Mouse (Mus musculus): Measurements from ENCODE around the gene Batf2. TPM values are rescaled to one million over a fixed set of nuclear protein-coding genes. Genes with fewer than 3 reads are reported as not detected.

The Batf2 gene
- polyA plus RNA-seq, 1 experiment from 2014 or later = 0.15 TPM

DNA sequence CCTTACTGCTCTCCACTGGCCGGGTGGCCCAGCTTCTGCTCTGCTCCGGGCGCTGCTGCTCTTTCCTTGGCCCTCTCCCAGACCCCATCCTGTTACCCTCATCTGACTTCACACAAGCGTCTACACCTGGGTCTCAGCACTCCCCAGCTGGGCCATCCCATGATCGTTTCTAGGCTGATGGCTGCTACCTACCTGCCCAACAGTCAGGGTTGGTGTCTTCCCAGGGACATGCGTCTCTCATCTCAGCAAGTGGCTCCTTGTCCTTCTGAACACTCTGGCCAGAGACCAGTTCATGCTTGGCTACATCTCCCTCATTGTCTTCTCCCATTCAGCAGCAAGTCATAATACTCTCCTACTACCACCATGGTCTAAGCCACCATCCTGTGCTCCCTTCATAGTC, 1.1 kb upstream of the Batf2 start:
- Histone ChIP-seq H3K4me2 (peak overlapping the region; percentile 95), H3K4me1 (peaks cover 33% of the 10 kb centered on the region), H3K9me3 (replicated peaks) (no peaks in the 10 kb centered on the region), H3K9ac (peak overlapping the region; percentile 85), H3K27ac (peak overlapping the region; percentile 97), H3K36me3 (peaks cover 34% of the 10 kb centered on the region), H3K4me3 (peak overlapping the region; percentile 75), H3K27me3 (replicated peaks) (no peaks in the 10 kb centered on the region; the same call in 1 of the 2 replicates)
- ATAC-seq = no peak
- 87% methylated on average over 6 of the region's 6 CpGs for WGBS (ENCODE audit: insufficient replicate concordance)

- no peak for ATAC-seq
- Histone ChIP-seq H3K4me1 (peaks cover 30% of the 10 kb centered on the region), H3K4me2 (peak overlapping the region; percentile 95), H3K9ac (peak overlapping the region; percentile 85), H3K4me3 (peak overlapping the region; percentile 75), H3K27me3 (replicated peaks) (peaks cover 6% of the 10 kb centered on the region; the same call in 1 of the 2 replicates), H3K36me3 (peaks cover 28% of the 10 kb centered on the region), H3K9me3 (replicated peaks) (no peaks in the 10 kb centered on the region), H3K27ac (peak overlapping the region; percentile 97)
- WGBS (ENCODE audit: insufficient replicate concordance) = 7% methylated on average over 16 of the region's 16 CpGs
These were observed 457 bp upstream of the Batf2 start for GRCm38 (mm10) chr19:6140374-6140677.

DNA sequence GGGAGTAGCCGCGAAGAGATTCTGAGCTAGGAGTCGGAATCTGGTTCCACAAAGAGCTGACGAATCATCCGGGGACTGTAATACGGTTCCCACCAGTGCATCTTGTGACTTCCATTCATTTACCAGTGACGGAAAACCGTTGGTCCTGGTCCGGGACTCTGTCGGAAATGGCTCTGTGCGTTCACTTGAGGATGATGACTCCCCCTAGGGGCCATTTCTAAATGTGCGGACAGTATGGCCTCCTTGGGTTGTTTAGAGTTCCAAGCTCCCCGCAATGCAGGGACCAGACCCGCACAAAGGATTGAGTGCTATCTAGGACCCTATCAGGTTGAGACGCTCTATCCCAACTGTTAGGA, 589 bp downstream of the Batf2 start, which contains the start of gene Arl2:
TSS of gene Arl2 (minus strand) at position 155 of the 356 bp plus-strand sequence.
- Histone ChIP-seq H3K27ac (peak within 1 kb of the TSS; percentile 97), H3K4me2 (peak within 1 kb of the TSS; percentile 95), H3K4me3 (peak within 1 kb of the TSS; percentile 75), H3K27me3 (replicated peaks) (peaks cover 6% of the 10 kb centered on the region; the same call in 1 of the 2 replicates), H3K9me3 (replicated peaks) (no peaks in the 10 kb centered on the region), H3K9ac (peak within 1 kb of the TSS; percentile 85), H3K4me1 (peaks cover 30% of the 10 kb centered on the region), H3K36me3 (peaks cover 17% of the 10 kb centered on the region)
- WGBS (ENCODE audit: insufficient replicate concordance) = 1% methylated on average over 15 of the region's 15 CpGs
- ATAC-seq = peak; percentile 78

DNA sequence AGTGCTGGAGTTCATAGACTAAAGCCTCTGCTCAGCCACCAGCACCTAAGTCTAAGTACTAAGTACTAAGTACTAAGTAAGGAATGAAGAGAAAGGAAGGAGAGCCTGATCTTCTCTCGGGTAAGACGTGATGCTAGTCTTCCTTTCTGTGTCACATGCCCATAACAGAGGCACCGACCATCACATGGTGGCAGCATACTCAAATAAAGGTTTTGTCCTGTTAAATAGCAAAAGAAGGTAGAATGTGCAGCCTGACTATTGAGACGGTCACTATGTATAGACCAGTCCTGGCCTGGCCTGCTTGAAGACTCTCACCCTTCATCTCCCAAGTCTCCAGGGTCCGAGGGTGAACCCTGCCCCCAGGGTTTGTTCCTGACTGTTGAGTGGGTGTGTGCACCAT, 4.1 kb downstream of the Batf2 start:
- Histone ChIP-seq H3K4me3 (no peak overlapping the region), H3K4me2 (no peak overlapping the region), H3K9me3 (replicated peaks) (no peaks in the 10 kb centered on the region), H3K27ac (no peak overlapping the region), H3K9ac (no peak overlapping the region), H3K4me1 (peaks cover 13% of the 10 kb centered on the region), H3K27me3 (replicated peaks) (peaks cover 8% of the 10 kb centered on the region), H3K36me3 (no peaks in the 10 kb centered on the region)
- no peak for ATAC-seq
- 62% methylated on average over 5 of the region's 5 CpGs for WGBS (ENCODE audit: insufficient replicate concordance)

GRCm38 (mm10) chr19:6155174-6155573, 14.4 kb downstream of the Batf2 start:
- Histone ChIP-seq H3K9me3 (replicated peaks) (no peaks in the 10 kb centered on the region), H3K4me1 (peaks cover 11% of the 10 kb centered on the region), H3K4me3 (no peak overlapping the region), H3K4me2 (no peak overlapping the region), H3K9ac (no peak overlapping the region), H3K27me3 (replicated peaks) (peaks cover 35% of the 10 kb centered on the region), H3K36me3 (no peaks in the 10 kb centered on the region), H3K27ac (no peak overlapping the region)
- 55% methylated on average over 9 of the region's 9 CpGs for WGBS (ENCODE audit: insufficient replicate concordance)
- ATAC-seq = peak; percentile 69

- Histone ChIP-seq H3K27me3 (replicated peaks) (peaks cover 32% of the 10 kb centered on the region), H3K4me2 (no peak overlapping the region), H3K9ac (no peak overlapping the region), H3K4me1 (peaks cover 11% of the 10 kb centered on the region), H3K27ac (no peak overlapping the region), H3K36me3 (no peaks in the 10 kb centered on the region), H3K9me3 (replicated peaks) (no peaks in the 10 kb centered on the region), H3K4me3 (no peak overlapping the region)
- ATAC-seq = no peak
- 62% methylated on average over 8 of the region's 8 CpGs for WGBS (ENCODE audit: insufficient replicate concordance)
These were observed 15.6 kb downstream of the Batf2 start for GRCm38 (mm10) chr19:6156372-6156771.

- ATAC-seq = no peak
- peaks cover 11% of the 10 kb centered on the region for H3K4me1 ChIP-seq
- 37% methylated on average over 6 of the region's 6 CpGs for WGBS (ENCODE audit: insufficient replicate concordance)
- H3K9me3 ChIP-seq (replicated peaks) = no peaks in the 10 kb centered on the region
- H3K27me3 ChIP-seq (replicated peaks) = peaks cover 31% of the 10 kb centered on the region
- no peak overlapping the region for H3K9ac ChIP-seq
- no peak overlapping the region for H3K4me2 ChIP-seq
- no peak overlapping the region for H3K4me3 ChIP-seq
- H3K27ac ChIP-seq = no peak overlapping the region
- no peaks in the 10 kb centered on the region for H3K36me3 ChIP-seq
These were observed 16.4 kb downstream of the Batf2 start for GRCm38 (mm10) chr19:6157220-6157619.

- Histone ChIP-seq H3K9me3 (replicated peaks) (no peaks in the 10 kb centered on the region), H3K27ac (no peak overlapping the region), H3K4me3 (no peak overlapping the region), H3K4me2 (no peak overlapping the region), H3K9ac (no peak overlapping the region), H3K36me3 (no peaks in the 10 kb centered on the region), H3K27me3 (replicated peaks) (peaks cover 13% of the 10 kb centered on the region), H3K4me1 (peaks cover 12% of the 10 kb centered on the region)
- 52% methylated on average over 10 of the region's 10 CpGs for WGBS (ENCODE audit: insufficient replicate concordance)
- no peak for ATAC-seq
These were observed 23.2 kb downstream of the Batf2 start for GRCm38 (mm10) chr19:6163872-6164547.

- Histone ChIP-seq H3K9ac (no peak overlapping the region), H3K9me3 (replicated peaks) (no peaks in the 10 kb centered on the region), H3K27me3 (replicated peaks) (peaks cover 9% of the 10 kb centered on the region), H3K36me3 (no peaks in the 10 kb centered on the region), H3K4me2 (no peak overlapping the region), H3K27ac (no peak overlapping the region), H3K4me3 (no peak overlapping the region), H3K4me1 (peaks cover 12% of the 10 kb centered on the region)
- no peak for ATAC-seq
- WGBS (ENCODE audit: insufficient replicate concordance) = 46% methylated on average over 4 of the region's 4 CpGs
These were observed 26.0 kb downstream of the Batf2 start for GRCm38 (mm10) chr19:6166750-6167149.

DNA sequence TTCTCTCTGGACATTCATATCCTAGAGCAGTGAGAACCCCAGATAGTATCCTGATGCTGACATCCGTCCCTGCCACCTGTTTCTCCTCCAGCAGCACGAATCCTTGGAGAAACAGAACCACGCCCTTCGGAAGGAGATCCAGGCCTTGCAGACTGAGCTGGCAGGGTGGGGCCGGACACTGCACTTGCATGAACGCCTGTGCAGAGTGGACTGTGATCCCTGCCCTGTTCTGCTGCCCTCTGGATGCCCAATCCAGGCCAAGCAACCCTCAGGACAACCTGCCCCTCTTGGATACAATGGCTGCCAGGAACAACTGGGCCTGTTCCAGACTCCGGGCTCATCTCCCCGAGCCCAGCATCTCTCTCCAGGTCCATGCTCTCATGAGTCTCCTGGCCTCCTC, 30.4 kb downstream of the Batf2 start:
- H3K27me3 ChIP-seq (replicated peaks) = peaks cover 5% of the 10 kb centered on the region
- ATAC-seq = no peak
- H3K4me2 ChIP-seq = no peak overlapping the region
- 57% methylated on average over 8 of the region's 8 CpGs for WGBS (ENCODE audit: insufficient replicate concordance)
- no peak overlapping the region for H3K9ac ChIP-seq
- no peaks in the 10 kb centered on the region for H3K4me1 ChIP-seq
- no peak overlapping the region for H3K4me3 ChIP-seq
- H3K36me3 ChIP-seq = no peaks in the 10 kb centered on the region
- no peak overlapping the region for H3K27ac ChIP-seq
- no peaks in the 10 kb centered on the region for H3K9me3 ChIP-seq (replicated peaks)

DNA sequence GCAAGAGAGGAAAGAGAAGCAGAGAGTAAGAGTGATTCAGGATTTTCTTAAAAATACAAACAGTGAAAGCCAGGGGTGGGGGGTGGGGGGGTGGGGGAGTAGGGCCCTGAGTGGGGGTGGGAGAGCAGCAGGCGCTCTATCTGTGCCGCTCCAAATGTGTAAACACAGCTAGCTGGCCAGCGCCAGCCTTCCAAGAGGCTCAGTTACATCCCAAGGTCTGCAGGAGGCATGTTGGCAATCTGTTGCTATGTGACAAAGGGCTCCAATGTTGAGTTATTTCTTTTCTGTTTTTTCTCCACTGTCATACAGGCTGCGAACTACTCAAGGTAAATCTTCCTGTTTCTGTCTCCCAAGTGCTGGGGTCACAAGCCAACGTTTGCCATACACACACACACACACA, 34.0 kb downstream of the Batf2 start:
- H3K27me3 ChIP-seq (replicated peaks) = peaks cover 5% of the 10 kb centered on the region
- H3K4me3 ChIP-seq = no peak overlapping the region
- no peak overlapping the region for H3K4me2 ChIP-seq
- no peaks in the 10 kb centered on the region for H3K9me3 ChIP-seq (replicated peaks)
- H3K36me3 ChIP-seq = no peaks in the 10 kb centered on the region
- 31% methylated on average over 5 of the region's 5 CpGs for WGBS (ENCODE audit: insufficient replicate concordance)
- H3K9ac ChIP-seq = no peak overlapping the region
- no peaks in the 10 kb centered on the region for H3K4me1 ChIP-seq
- no peak for ATAC-seq
- no peak overlapping the region for H3K27ac ChIP-seq

DNA sequence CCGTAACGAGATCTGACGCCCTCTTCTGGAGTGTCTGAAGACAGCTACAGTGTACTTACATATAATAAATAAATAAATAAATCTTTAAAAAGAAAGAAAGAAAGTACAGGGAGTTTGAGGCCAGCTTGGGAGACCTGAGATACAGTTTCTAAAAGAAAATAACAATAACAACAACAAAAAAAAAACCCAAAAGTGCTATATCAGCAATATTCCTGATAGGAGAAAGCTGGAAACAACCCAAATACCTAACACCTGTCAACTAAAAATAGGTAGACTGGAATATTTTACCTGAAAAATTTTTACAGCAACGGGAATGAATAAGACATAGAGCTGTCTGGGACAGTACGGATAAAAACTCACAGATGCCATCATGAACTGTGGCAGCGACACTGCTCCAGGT, 38.0 kb downstream of the Batf2 start:
- no peak overlapping the region for H3K4me2 ChIP-seq
- H3K9ac ChIP-seq = no peak overlapping the region
- no peaks in the 10 kb centered on the region for H3K9me3 ChIP-seq (replicated peaks)
- H3K27me3 ChIP-seq (replicated peaks) = peaks cover 13% of the 10 kb centered on the region; the same call in 1 of the 2 replicates
- no peak overlapping the region for H3K27ac ChIP-seq
- H3K4me1 ChIP-seq = no peaks in the 10 kb centered on the region
- H3K36me3 ChIP-seq = no peaks in the 10 kb centered on the region
- H3K4me3 ChIP-seq = no peak overlapping the region
- ATAC-seq = no peak
- WGBS (ENCODE audit: insufficient replicate concordance) = 73% methylated on average over 6 of the region's 6 CpGs

GRCm38 (mm10) chr19:6181629-6182028, 40.8 kb downstream of the Batf2 start:
- Histone ChIP-seq H3K9me3 (replicated peaks) (no peaks in the 10 kb centered on the region), H3K27ac (no peak overlapping the region), H3K4me2 (no peak overlapping the region), H3K27me3 (replicated peaks) (peaks cover 16% of the 10 kb centered on the region; the same call in 1 of the 2 replicates), H3K4me1 (no peaks in the 10 kb centered on the region), H3K36me3 (no peaks in the 10 kb centered on the region), H3K4me3 (no peak overlapping the region), H3K9ac (no peak overlapping the region)
- 13% methylated on average over 5 of the region's 5 CpGs for WGBS (ENCODE audit: insufficient replicate concordance)
- no peak for ATAC-seq
